Mouse (Mus musculus) liver, adult 2 months (tissue): Measurements from ENCODE around the gene Il1r2. TPM values are rescaled to one million over a fixed set of nuclear protein-coding genes. Genes with fewer than 3 reads are reported as not detected.

Source experiments
- DNase-seq: peaks from one replicate; pipeline ENCODE4 v3.0.0-alpha.2; 2011; ENCODE audit warnings: low read depth, low spot score; ENCODE audit errors: extremely low read depth
- H3K27ac ChIP-seq: fragments of 200-500 bp; replicated peaks from 2 replicates; pipeline ENCODE4 v1.5.1; 2012; ENCODE audit warnings: low read depth, mild to moderate bottlenecking, control low read depth, inconsistent platforms, low read length; ENCODE audit not compliant: insufficient read depth
- H3K27me3 ChIP-seq: fragments of 200-500 bp; 2 replicates; pipeline ENCODE4 v1.6.1; 2012; ENCODE audit warnings: mild to moderate bottlenecking, moderate library complexity, low read length, inconsistent platforms; ENCODE audit not compliant: control insufficient read depth, insufficient read depth
- H3K36me3 ChIP-seq: fragments of 200-500 bp; 2 replicates; pipeline ENCODE4 v1.6.1; 2012; ENCODE audit warnings: low read length, inconsistent platforms; ENCODE audit not compliant: control insufficient read depth, insufficient read depth
- H3K4me1 ChIP-seq: fragments of 200-500 bp; 2 replicates; pipeline ENCODE4 v1.6.1; 2011; ENCODE audit warnings: low read length; ENCODE audit not compliant: control insufficient read depth, insufficient read depth
- H3K4me3 ChIP-seq: fragments of 200-500 bp; 2 replicates; pipeline ENCODE4 v1.5.1; 2011; ENCODE audit warnings: low read depth, mild to moderate bottlenecking, control low read depth, low read length, moderate library complexity; ENCODE audit not compliant: insufficient read depth
- H3K79me2 ChIP-seq: fragments of 200-500 bp; 2 replicates; pipeline ENCODE4 v1.6.1; 2012; ENCODE audit warnings: inconsistent platforms, mild to moderate bottlenecking, low read length, moderate library complexity; ENCODE audit not compliant: control insufficient read depth, insufficient read depth
- H3K9ac ChIP-seq: fragments of 200-500 bp; 2 replicates; pipeline ENCODE4 v1.6.1; 2012; ENCODE audit warnings: low read depth, mild to moderate bottlenecking, control low read depth, inconsistent platforms, low read length
- CTCF ChIP-seq: fragments of 200-500 bp; IDR thresholded peaks from 2 replicates; pipeline ENCODE4 v1.5.1; 2011; ENCODE audit warnings: low read depth, low read length, control low read depth
- POLR2A ChIP-seq: fragments of 200-500 bp; IDR thresholded peaks from 2 replicates; pipeline ENCODE4 v1.6.1; 2011; ENCODE audit warnings: low read length, control low read depth; ENCODE audit not compliant: insufficient read depth; ENCODE audit errors: extremely low read depth
- WGBS: fragments of 180-500 bp; shearing (Covaris S2); methylation state at CpG from one replicate; pipeline ENCODE4 v1.1.7; 2018; 5-methylcytosine and 5-hydroxymethylcytosine counted together
- polyA plus RNA-seq: library from polyadenylated mRNA; depleted of rRNA; stranded (reverse); fragments of >200 nt; gene quantifications from 2 replicates; pipeline ENCODE4 v1.2.3, GENCODE M21; 2012
- total RNA-seq: library from RNA; depleted of rRNA; stranded (reverse); fragments of >200 nt; gene quantifications from 2 replicates; pipeline ENCODE4 v1.2.3, GENCODE M21; 2014

Gene Il1r2
- total and polyA plus RNA-seq, 2 experiments = 0.11 TPM; not detected in 1

- Histone ChIP-seq H3K4me3 (no peak overlapping the region), H3K9ac (no peak overlapping the region), H3K27me3 (no peaks in the 10 kb centered on the region), H3K36me3 (no peaks in the 10 kb centered on the region; the same call in 1 of the 2 replicates), H3K27ac (no peak overlapping the region), H3K79me2 (no peaks in the 10 kb centered on the region), H3K4me1 (no peaks in the 10 kb centered on the region)
- DNase-seq = no peak
- 95% methylated on average over 5 of the region's 5 CpGs for WGBS
- no peak for TF ChIP-seq CTCF
- no peak for TF ChIP-seq POLR2A
These were observed 44.3 kb upstream of the Il1r2 start for GRCm38 (mm10) chr1:40029597-40029996.

DNA sequence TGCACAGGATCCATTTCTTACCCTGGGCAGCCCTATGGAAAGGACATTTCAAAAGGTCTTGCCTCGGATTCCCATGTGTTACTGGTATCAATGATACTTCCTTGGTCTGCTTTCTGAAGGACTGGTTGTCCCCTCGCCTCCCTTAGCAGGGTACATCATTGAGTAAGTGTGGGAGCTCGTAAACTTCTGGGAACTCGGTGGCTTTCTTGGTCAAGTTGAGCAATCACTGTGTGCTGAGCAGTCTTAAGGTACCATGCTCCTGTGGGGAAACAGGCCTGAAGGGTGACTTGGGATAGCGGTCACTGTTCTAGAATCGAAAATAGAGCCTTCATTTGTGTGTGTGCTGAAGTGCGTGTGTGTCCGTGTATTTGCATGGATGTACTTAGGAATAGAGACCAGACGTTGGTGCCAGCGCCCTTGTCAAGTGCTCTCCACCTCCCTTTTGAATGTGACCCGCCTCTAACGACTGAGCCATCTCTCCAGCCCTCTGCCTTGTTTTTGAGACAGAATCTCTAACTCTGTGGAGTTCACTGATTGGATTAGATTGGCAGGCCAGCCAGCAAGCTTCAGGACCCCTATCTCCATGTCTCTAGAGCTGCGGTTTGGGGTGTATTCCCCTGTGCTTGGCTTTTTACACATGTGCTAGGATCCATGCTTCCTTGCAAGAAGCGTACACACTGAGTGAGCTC is 43.4 kb upstream of the Il1r2 start:
- WGBS = 87% methylated on average over 14 of the region's 14 CpGs
- no peaks in the 10 kb centered on the region for H3K79me2 ChIP-seq
- no peaks in the 10 kb centered on the region; the same call in 1 of the 2 replicates for H3K36me3 ChIP-seq
- no peak overlapping the region for H3K27ac ChIP-seq
- no peaks in the 10 kb centered on the region for H3K4me1 ChIP-seq
- DNase-seq = no peak
- no peak overlapping the region for H3K4me3 ChIP-seq
- no peaks in the 10 kb centered on the region for H3K27me3 ChIP-seq
- no peak overlapping the region for H3K9ac ChIP-seq
- TF ChIP-seq POLR2A = no peak
- TF ChIP-seq CTCF = no peak

GRCm38 (mm10) chr1:40030976-40031356 is 42.9 kb upstream of the Il1r2 start:
- no peaks in the 10 kb centered on the region for H3K36me3 ChIP-seq
- TF ChIP-seq CTCF (no peak), POLR2A (no peak)
- no peak overlapping the region for H3K4me3 ChIP-seq
- H3K27me3 ChIP-seq = no peaks in the 10 kb centered on the region
- 91% methylated on average over 8 of the region's 8 CpGs for WGBS
- H3K9ac ChIP-seq = no peak overlapping the region
- H3K79me2 ChIP-seq = no peaks in the 10 kb centered on the region
- DNase-seq = no peak
- no peaks in the 10 kb centered on the region for H3K4me1 ChIP-seq
- no peak overlapping the region for H3K27ac ChIP-seq

GRCm38 (mm10) chr1:40031626-40032025 is 42.3 kb upstream of the Il1r2 start:
- no peaks in the 10 kb centered on the region for H3K36me3 ChIP-seq
- no peak for DNase-seq
- TF ChIP-seq POLR2A = no peak
- TF ChIP-seq CTCF = no peak
- H3K27ac ChIP-seq = no peak overlapping the region
- no peaks in the 10 kb centered on the region for H3K4me1 ChIP-seq
- H3K4me3 ChIP-seq = no peak overlapping the region
- H3K79me2 ChIP-seq = no peaks in the 10 kb centered on the region
- no peaks in the 10 kb centered on the region for H3K27me3 ChIP-seq
- 79% methylated on average over 2 of the region's 2 CpGs for WGBS
- H3K9ac ChIP-seq = no peak overlapping the region

DNA sequence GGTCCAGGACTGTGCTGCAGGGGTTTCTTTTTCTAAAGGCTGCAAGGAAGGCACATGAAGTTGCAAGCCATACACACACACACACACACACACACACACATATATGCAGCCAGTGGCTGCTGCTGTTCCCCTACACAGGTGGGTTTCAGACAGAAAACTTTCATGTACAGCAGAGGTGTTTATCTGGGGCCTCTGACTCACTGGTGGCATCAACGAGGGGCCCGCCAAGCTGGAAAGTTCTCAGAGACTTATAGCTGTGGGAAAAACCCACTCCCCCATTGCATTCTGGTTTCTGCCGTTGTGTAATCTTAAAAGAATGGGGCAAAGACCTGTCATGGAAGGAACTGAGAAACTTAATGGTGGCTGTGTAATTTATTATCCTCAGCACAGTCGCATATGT is 40.6 kb upstream of the Il1r2 start:
- Histone ChIP-seq H3K27me3 (no peaks in the 10 kb centered on the region), H3K4me3 (no peak overlapping the region), H3K4me1 (no peaks in the 10 kb centered on the region), H3K27ac (no peak overlapping the region), H3K79me2 (no peaks in the 10 kb centered on the region), H3K36me3 (no peaks in the 10 kb centered on the region), H3K9ac (no peak overlapping the region)
- no peak for DNase-seq
- TF ChIP-seq CTCF = no peak
- TF ChIP-seq POLR2A = no peak
- WGBS = 84% methylated on average over 4 of the region's 4 CpGs

GRCm38 (mm10) chr1:40033743-40034420 is 40.0 kb upstream of the Il1r2 start:
- H3K36me3 ChIP-seq = no peaks in the 10 kb centered on the region
- 80% methylated on average over 12 of the region's 12 CpGs for WGBS
- H3K9ac ChIP-seq = no peak overlapping the region
- H3K4me1 ChIP-seq = no peaks in the 10 kb centered on the region
- no peak overlapping the region for H3K4me3 ChIP-seq
- DNase-seq = no peak
- no peaks in the 10 kb centered on the region for H3K27me3 ChIP-seq
- H3K79me2 ChIP-seq = no peaks in the 10 kb centered on the region
- TF ChIP-seq CTCF = no peak
- TF ChIP-seq POLR2A = no peak
- H3K27ac ChIP-seq = no peak overlapping the region
